Mouse (Mus musculus) frontal cortex, postnatal 10 days (tissue): ENCODE results near the gene Ikzf3.

Source experiments
- DNase-seq, 2 experiments: peaks; one replicate each; pipeline ENCODE4 v3.0.0; 2022; ENCODE audit warnings: low spot score in 2 of 2, mixed read lengths in 1 of 2

The Ikzf3 gene

GRCm38 (mm10) chr11:98545711-98546231 is at the start of gene Ikzf3:
TSS of gene Ikzf3 (minus strand) at chr11:98546031.
- DNase-seq, result no peak

GRCm38 (mm10) chr11:98595473-98595872 is 49.6 kb upstream of the Ikzf3 start:
- DNase-seq, result no peak

GRCm38 (mm10) chr11:98595021-98595420 is 49.2 kb upstream of the Ikzf3 start:
- DNase-seq, result no peak

- no peak for DNase-seq
Observed at GRCm38 (mm10) chr11:98590548-98591445, 45.0 kb upstream of the Ikzf3 start.

GRCm38 (mm10) chr11:98589306-98589705 is 43.5 kb upstream of the Ikzf3 start:
- no peak for DNase-seq

- no peak for DNase-seq
Observed at GRCm38 (mm10) chr11:98588833-98589281, 43.0 kb upstream of the Ikzf3 start.

GRCm38 (mm10) chr11:98587684-98588546 is 42.1 kb upstream of the Ikzf3 start:
- DNase-seq, result peak; percentile 36 to 45

- DNase-seq, result peak; percentile 95 to 99
Observed at GRCm38 (mm10) chr11:98586892-98587563, 41.2 kb upstream of the Ikzf3 start, which contains the start of gene Ormdl3. TSS of gene Ormdl3 (minus strand) at chr11:98587368.

GRCm38 (mm10) chr11:98586087-98586891 is 40.5 kb upstream of the Ikzf3 start:
- no peak for DNase-seq

- no peak for DNase-seq
Observed at GRCm38 (mm10) chr11:98584629-98585177, 38.9 kb upstream of the Ikzf3 start.

- no peak for DNase-seq
Observed at GRCm38 (mm10) chr11:98584146-98584545, 38.3 kb upstream of the Ikzf3 start.

GRCm38 (mm10) chr11:98583571-98583970 is 37.7 kb upstream of the Ikzf3 start:
- DNase-seq, result no peak

GRCm38 (mm10) chr11:98583265-98583552 is 37.4 kb upstream of the Ikzf3 start:
- no peak for DNase-seq

- DNase-seq, result no peak
Observed at GRCm38 (mm10) chr11:98582551-98583264, 36.9 kb upstream of the Ikzf3 start.

- no peak for DNase-seq
Observed at GRCm38 (mm10) chr11:98582030-98582388, 36.2 kb upstream of the Ikzf3 start.

GRCm38 (mm10) chr11:98581286-98582029 is 35.6 kb upstream of the Ikzf3 start:
- DNase-seq, result no peak

GRCm38 (mm10) chr11:98580301-98581121 is 34.7 kb upstream of the Ikzf3 start:
- DNase-seq, result no peak

- no peak for DNase-seq
Observed at GRCm38 (mm10) chr11:98577776-98578175, 31.9 kb upstream of the Ikzf3 start.
